In the genomic region with DNA sequence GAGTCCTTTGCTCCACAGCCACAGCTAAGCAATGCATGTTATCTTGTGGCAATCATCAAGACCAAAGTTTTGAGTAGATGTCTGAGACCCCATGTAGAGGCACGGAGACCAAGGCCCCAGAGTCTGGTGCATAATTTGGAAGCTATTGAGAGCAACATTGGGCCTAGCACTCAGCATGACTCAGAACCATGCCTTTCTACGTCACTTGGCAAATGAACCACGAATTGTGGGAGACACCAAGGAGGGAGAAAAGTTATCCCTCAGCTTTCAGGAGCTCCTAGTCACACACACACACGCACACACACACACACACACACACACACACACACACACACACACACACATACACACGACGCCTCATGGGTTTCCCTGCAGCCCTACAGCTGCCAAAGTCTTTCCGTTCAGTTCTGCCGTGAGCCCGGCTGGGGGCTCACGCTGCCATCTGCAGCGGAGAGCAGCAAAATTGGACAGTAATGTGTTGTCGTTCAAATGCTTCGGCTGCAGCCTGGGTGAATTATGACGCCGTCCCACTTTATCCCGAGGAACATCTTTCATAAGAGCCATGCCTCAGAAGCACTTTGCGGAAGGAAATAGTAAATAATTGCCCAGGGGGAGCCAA, we compare ENCODE assay signal across 16 mouse cellular contexts.
DNase-seq lines count a peak whose midpoint lies in the region; ATAC-seq lines count a peak whose summit lies in the region.
"Had no signal": no experiment of that assay in that cellular context is flagged by ENCODE, and none has a peak within 500 bp of the region (broad histone marks: within the 10 kb centered on the region; RNA-seq: fewer than 3 reads in every experiment).

No protein-coding gene starts in this region.

- 39% methylated on average over 16 of the region's 17 CpGs for WGBS in forebrain, embryonic 16.5 days
- 40% methylated on average over 17 of the region's 17 CpGs for WGBS in neural tube, embryonic 15.5 days

- no peak overlapping the region for H3K4me3 ChIP-seq in forebrain, embryonic 16.5 days (replicated peaks; ENCODE audit: low read length)
- H3K4me3 ChIP-seq in neural tube, embryonic 15.5 days (replicated peaks): no peak overlapping the region
- H3K4me3 ChIP-seq: myocyte had no signal

- intact Hi-C loops in heart, postnatal 10 days (cut with DNase I): no loop called here

- no peaks in the 10 kb centered on the region for H3K36me3 ChIP-seq in forebrain, embryonic 16.5 days (ENCODE audit: control insufficient read depth, insufficient read depth)
- H3K36me3 ChIP-seq in neural tube, embryonic 15.5 days: no peaks in the 10 kb centered on the region

- ATAC-seq in forebrain, embryonic 16.5 days: peak; percentile 49; the same call in 1 of the 2 replicates
- peak; percentile 45; the same call in 1 of the 2 replicates for ATAC-seq in neural tube, embryonic 15.5 days (ENCODE audit: low FRiP score)
- ATAC-seq: CD4-positive, CD25-positive, alpha-beta regulatory T cell, adult 4 months had no signal

- H3K4me1 ChIP-seq in forebrain, embryonic 16.5 days (replicated peaks; ENCODE audit: control insufficient read depth, insufficient read depth, low read length): peaks cover 5% of the 10 kb centered on the region; the same call in 1 of the 2 replicates
- peaks cover 14% of the 10 kb centered on the region for H3K4me1 ChIP-seq in neural tube, embryonic 15.5 days

- 0 out of 2 replicates have a peak overlapping the region, but pooled peaks have one; percentile 17 for H3K4me2 ChIP-seq in forebrain, embryonic 16.5 days (ENCODE audit: low read length)
- H3K4me2 ChIP-seq in neural tube, embryonic 15.5 days: peak overlapping the region; percentile 16; the same call in 1 of the 2 replicates
- H3K4me2 ChIP-seq: lung, embryonic 14.5 days had no signal

- no peak overlapping the region; the same call in 1 of the 2 replicates for H3K27ac ChIP-seq in forebrain, embryonic 16.5 days (ENCODE audit: low read length)
- H3K27ac ChIP-seq in neural tube, embryonic 15.5 days (replicated peaks): peak overlapping the region; percentile 60

- no peaks in the 10 kb centered on the region for H3K27me3 ChIP-seq in forebrain, embryonic 16.5 days (replicated peaks; ENCODE audit: control insufficient read depth, insufficient read depth, low read length)
- no peaks in the 10 kb centered on the region for H3K27me3 ChIP-seq in neural tube, embryonic 15.5 days (replicated peaks)

- peak; percentile 12 for DNase-seq in layer of hippocampus, adult 11-12 months (ENCODE audit: low spot score)
- no peak for DNase-seq in layer of hippocampus, postnatal 36 days
- DNase-seq in brain, adult 2 months (ENCODE audit: low read depth, low spot score): peak; percentile 55
- no peak for DNase-seq in heart, postnatal 10 days
- DNase-seq in frontal cortex, postnatal 14 days (ENCODE audit: low spot score in 2 of 2): no peak
- DNase-seq in lung, postnatal 36 days: no peak
- DNase-seq: adrenal gland, postnatal 10 days; cerebellum, adult 9-11 months; kidney, adult 9 months; liver; lung, embryonic 14.5 days; thymus, postnatal 36 days had no signal

- H3K9ac ChIP-seq in forebrain, embryonic 16.5 days (replicated peaks; ENCODE audit: low read depth, low read length): no peak overlapping the region
- H3K9ac ChIP-seq in neural tube, embryonic 15.5 days (replicated peaks): no peak overlapping the region
- H3K9ac ChIP-seq: lung, embryonic 14.5 days had no signal

- no peaks in the 10 kb centered on the region for H3K9me3 ChIP-seq in forebrain, embryonic 16.5 days (ENCODE audit: control insufficient read depth, low read length)
- no peaks in the 10 kb centered on the region for H3K9me3 ChIP-seq in neural tube, embryonic 15.5 days (replicated peaks)

Comparison
In these comparisons a context has a peak if more than half of its experiments do, and no peak if none do; other contexts are left out.
1. DNase-seq: peak in layer of hippocampus, adult 11-12 months (single experiment) and brain, adult 2 months (single experiment); none in layer of hippocampus, postnatal 36 days (0 of 2), heart, postnatal 10 days (0 of 2), frontal cortex, postnatal 14 days (0 of 2) and lung, postnatal 36 days (single experiment).